Mouse (Mus musculus) neural tube, embryonic 14.5 days (tissue): ENCODE measurements around the gene Card19. TPM values are rescaled to one million over a fixed set of nuclear protein-coding genes. Genes with fewer than 3 reads are reported as not detected.
A peak's percentile ranks its signal among the peaks of the same experiment; 100 is the strongest.

ENCODE experiments used
- ATAC-seq: fragments of 200-750 bp; cut with Nextera tagmentation; 2 replicates; pipeline ENCODE4 v1.8.0; 2017; ENCODE audit warnings: low read depth, mild to moderate bottlenecking, moderate TSS enrichment, moderate library complexity
- H3K27ac ChIP-seq: fragments of 300-500 bp; sonication (generic); 2 replicates; pipeline ENCODE4 v1.5.1; 2014; ENCODE audit warnings: low read depth, mild to moderate bottlenecking, control low read depth, low read length, moderate library complexity, mixed read lengths
- H3K27me3 ChIP-seq: fragments of 300-500 bp; sonication (generic); 2 replicates; pipeline ENCODE4 v1.6.1; 2014; ENCODE audit warnings: low read length; ENCODE audit not compliant: control insufficient read depth, insufficient read depth
- H3K36me3 ChIP-seq: fragments of 300-500 bp; sonication (generic); 2 replicates; pipeline ENCODE4 v1.6.1; 2014; ENCODE audit warnings: low read length, mixed read lengths; ENCODE audit not compliant: control insufficient read depth, insufficient read depth
- H3K4me1 ChIP-seq: fragments of 300-500 bp; sonication (generic); 2 replicates; pipeline ENCODE4 v1.6.1; 2014; ENCODE audit warnings: low read length; ENCODE audit not compliant: control insufficient read depth, insufficient read depth
- H3K4me2 ChIP-seq: fragments of 300-500 bp; sonication (generic); 2 replicates; pipeline ENCODE4 v1.6.1; 2014; ENCODE audit warnings: mild to moderate bottlenecking, low read depth, low read length, control low read depth
- H3K4me3 ChIP-seq: fragments of 300-500 bp; sonication (generic); 2 replicates; pipeline ENCODE4 v1.5.1; 2014; ENCODE audit warnings: low read depth, low read length, control low read depth, mixed read lengths
- H3K9ac ChIP-seq: fragments of 300-500 bp; sonication (generic); replicated peaks from 2 replicates; pipeline ENCODE4 v1.6.1; 2014; ENCODE audit warnings: low read depth, mild to moderate bottlenecking, control low read depth, low read length, mixed read lengths
- H3K9me3 ChIP-seq: fragments of 300-500 bp; sonication (generic); 2 replicates; pipeline ENCODE4 v1.6.1; 2016; ENCODE audit warnings: low read length; ENCODE audit not compliant: control insufficient read depth
- WGBS: fragments of 180-500 bp; shearing (Covaris S2); extraction: QIAGEN DNeasy Blood & Tissue Kit; methylation state at CpG from one replicate; pipeline ENCODE4 v1.1.7; 2014; 5-methylcytosine and 5-hydroxymethylcytosine counted together
- polyA plus RNA-seq: library from polyadenylated mRNA; unstranded; fragments of >200 nt; fragmentation: Nextera tagmentation; extraction: Ambion mirVana; gene quantifications from 2 replicates; pipeline ENCODE4 v1.2.1, GENCODE M21; 2014

Gene Card19
- polyA plus RNA-seq, 1 experiment from 2014 or later, result 35.7 TPM

DNA sequence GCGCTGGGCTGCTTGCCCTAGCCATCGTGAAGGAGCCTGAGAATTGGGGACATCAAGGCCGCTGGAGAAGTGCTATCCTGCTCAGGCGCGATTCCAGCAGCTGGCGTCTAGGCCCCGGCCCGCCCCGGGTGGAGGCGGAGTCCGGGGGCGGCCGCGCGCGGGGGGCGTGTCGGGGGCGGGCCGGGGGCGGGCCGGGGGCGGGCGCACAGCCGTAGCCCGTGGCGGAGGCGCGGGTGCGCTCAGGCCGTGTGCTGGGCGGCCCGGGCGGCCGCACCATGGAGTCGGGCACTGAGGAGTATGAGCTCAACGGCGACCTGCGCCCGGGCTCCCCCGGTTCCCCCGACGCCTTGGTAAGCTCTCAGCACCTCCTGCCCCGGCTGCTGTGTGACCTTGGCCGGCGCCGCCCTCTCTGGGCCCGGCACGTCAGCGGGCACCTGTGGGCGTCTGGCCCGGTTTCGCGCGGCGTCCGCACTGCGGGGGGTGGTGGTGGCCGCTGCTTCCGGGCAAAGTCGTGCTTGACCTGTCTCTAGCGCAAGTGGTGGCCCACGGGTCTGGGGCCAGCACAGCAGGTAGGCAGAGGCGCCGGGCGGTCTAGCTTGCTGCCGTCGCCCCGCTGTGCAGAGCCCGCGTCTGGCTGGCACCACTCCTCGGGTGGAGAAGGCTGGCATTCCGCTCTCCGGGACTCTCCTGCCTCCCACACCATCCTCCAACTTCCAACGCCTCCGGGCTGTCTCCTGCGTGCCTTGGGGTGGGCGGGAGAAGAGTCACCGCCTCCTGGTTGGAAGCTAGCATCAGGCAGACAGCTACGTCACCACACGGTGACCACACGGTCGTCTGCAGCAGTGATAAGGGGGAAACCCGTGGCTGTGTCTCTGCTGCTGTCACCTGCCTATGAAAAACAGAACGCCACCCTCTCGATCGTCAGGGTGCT, 28.3 kb downstream of the Card19 start, which contains the start of gene Ninj1:
Ninj1 (plus strand) TSS at position 198 of the 931 bp plus-strand sequence.
- ATAC-seq, result peak; percentile 91
- Histone ChIP-seq H3K9me3 (no peaks in the 10 kb centered on the region), H3K27ac (no peak within 1 kb of the TSS), H3K36me3 (no peaks in the 10 kb centered on the region), H3K4me3 (peak within 1 kb of the TSS; percentile 60), H3K9ac (peak within 1 kb of the TSS; percentile 58), H3K4me1 (peaks cover 16% of the 10 kb centered on the region; the same call in 1 of the 2 replicates), H3K27me3 (no peaks in the 10 kb centered on the region), H3K4me2 (peak within 1 kb of the TSS; percentile 98)
- under 1% methylated on average over 66 of the region's 87 CpGs for WGBS

DNA sequence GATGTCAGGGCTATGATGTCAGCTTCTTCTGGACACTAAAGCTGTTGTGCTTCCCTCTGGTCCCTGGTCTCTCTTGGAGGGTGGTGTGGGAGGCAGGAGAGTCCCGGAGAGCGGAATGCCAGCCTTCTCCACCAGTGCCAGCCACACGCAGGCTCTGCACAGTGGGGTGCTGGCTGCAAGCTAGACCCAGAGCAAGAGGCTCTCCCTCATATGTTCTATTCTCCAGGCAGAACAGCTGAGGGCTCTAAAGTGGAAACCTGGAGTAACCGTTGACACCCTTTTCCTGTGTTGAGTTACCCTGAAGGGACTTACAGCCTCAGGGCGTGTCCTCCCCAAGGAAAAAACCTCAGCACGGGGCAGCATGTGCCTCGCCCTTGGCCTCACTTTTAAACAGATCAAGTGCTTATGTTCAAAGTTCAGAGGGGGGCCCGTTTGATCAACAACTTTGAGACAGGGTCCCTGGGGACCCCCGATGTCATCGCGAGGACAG, 29.0 kb downstream of the Card19 start:
- Histone ChIP-seq H3K4me1 (peaks cover 16% of the 10 kb centered on the region; the same call in 1 of the 2 replicates), H3K36me3 (no peaks in the 10 kb centered on the region), H3K9me3 (no peaks in the 10 kb centered on the region), H3K4me2 (peak overlapping the region; percentile 98), H3K27ac (no peak overlapping the region), H3K27me3 (no peaks in the 10 kb centered on the region), H3K9ac (peak overlapping the region; percentile 58), H3K4me3 (peak overlapping the region; percentile 60)
- ATAC-seq, result peak; percentile 22
- 20% methylated on average over 11 of the region's 11 CpGs for WGBS

DNA sequence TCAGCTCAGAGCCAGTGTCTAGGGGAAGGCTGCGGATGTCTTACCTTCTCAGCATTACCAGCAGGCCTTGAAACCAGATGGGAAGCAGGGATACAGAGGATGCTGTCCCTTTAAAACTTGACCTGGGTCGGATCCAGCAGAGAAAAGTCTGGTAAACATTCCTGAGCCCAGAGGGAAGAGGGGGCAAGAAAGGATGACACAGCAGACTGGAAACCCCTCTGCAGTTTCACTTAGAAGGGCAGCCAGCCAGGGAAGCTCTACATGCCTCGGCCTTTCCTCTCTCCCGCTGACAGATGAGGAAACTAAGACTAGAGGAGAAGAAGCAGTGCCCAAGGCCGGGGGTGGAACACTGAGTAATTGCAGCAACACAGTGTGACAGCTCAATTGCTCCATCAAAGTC, 32.2 kb downstream of the Card19 start:
- Histone ChIP-seq H3K4me3 (no peak overlapping the region), H3K9ac (no peak overlapping the region), H3K9me3 (no peaks in the 10 kb centered on the region), H3K27me3 (no peaks in the 10 kb centered on the region), H3K4me2 (no peak overlapping the region), H3K36me3 (no peaks in the 10 kb centered on the region), H3K4me1 (peaks cover 10% of the 10 kb centered on the region; the same call in 1 of the 2 replicates), H3K27ac (no peak overlapping the region)
- no peak for ATAC-seq
- 70% methylated on average over 5 of the region's 5 CpGs for WGBS

DNA sequence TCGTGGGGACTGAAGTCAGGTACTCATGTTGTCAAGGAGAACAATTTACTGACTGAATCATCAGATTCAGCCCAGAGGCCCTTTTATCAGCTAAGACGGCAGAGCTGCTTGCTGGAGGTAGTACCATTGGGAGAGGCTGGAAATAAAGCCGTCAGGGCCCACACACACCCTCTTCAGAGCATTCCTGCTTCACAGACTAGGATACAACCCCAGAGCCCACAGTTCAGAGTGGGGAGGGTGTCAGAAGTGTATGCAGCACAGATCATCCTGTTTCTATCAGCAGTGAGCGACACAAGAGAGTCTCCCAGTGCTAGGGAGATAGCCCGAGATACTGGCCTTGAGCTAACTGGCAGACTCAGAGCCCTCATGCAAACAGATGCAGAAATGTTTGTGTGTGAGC, 32.7 kb downstream of the Card19 start:
- H3K27ac ChIP-seq, result no peak overlapping the region
- H3K4me3 ChIP-seq, result no peak overlapping the region
- H3K9me3 ChIP-seq, result no peaks in the 10 kb centered on the region
- no peak overlapping the region for H3K9ac ChIP-seq
- no peaks in the 10 kb centered on the region for H3K27me3 ChIP-seq
- peaks cover 5% of the 10 kb centered on the region; the same call in 1 of the 2 replicates for H3K4me1 ChIP-seq
- no peak for ATAC-seq
- WGBS, result 54% methylated on average over 5 of the region's 5 CpGs
- no peaks in the 10 kb centered on the region for H3K36me3 ChIP-seq
- H3K4me2 ChIP-seq, result no peak overlapping the region

DNA sequence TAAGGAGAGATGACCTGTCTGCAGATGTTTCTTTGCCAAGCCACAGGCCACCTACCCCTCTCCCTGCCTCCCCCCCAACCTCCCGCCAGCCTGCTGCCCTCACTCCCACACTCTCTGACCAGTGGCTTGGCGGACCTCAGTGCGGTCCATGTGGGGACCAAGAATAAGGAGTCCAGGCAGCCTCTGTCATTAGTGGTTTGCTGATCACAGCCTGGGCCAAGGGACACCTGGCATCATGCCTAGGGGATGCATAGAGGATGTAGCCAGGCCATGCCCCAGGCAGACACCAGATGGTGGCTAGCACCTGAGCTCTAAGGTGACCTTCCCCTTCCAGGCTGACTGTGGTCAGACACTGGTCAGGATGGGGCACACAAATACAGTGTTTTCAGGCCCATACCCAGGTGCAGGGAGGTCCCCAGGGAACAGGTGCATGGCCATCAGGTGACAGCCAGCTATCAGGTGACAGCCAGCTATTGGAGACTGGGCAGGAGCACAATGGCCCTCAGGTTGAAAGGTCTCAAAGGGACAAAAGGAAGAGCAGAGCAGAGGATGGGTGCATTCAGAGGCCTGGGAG, 34.3 kb downstream of the Card19 start:
- H3K27ac ChIP-seq, result no peak overlapping the region
- H3K36me3 ChIP-seq, result no peaks in the 10 kb centered on the region
- H3K4me3 ChIP-seq, result no peak overlapping the region
- H3K4me1 ChIP-seq, result no peaks in the 10 kb centered on the region
- no peak for ATAC-seq
- H3K27me3 ChIP-seq, result no peaks in the 10 kb centered on the region
- H3K9me3 ChIP-seq, result no peaks in the 10 kb centered on the region
- no peak overlapping the region for H3K4me2 ChIP-seq
- 92% methylated on average over 3 of the region's 3 CpGs for WGBS
- no peak overlapping the region for H3K9ac ChIP-seq

DNA sequence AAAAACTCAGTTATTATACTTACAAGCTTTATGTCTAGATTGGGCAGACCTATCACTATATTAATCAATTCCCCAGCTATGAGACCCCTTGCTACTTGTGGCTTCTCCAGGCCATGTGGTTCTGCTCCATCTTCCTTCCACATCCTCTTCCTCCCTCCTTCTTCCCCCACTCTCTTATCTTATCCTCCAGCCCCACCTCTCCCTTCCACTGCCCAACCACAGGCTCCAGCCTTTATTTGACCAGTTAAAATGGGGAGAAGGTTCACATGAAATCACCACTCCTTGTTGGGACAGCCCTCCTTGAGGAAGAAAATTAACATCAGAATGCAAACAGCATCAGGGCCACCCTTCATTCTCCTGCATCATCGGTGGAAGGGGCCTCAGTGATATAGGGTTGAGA, 35.1 kb downstream of the Card19 start:
- 38% methylated on average over 1 of the region's 1 CpGs for WGBS
- Histone ChIP-seq H3K4me2 (no peak overlapping the region), H3K27me3 (no peaks in the 10 kb centered on the region), H3K27ac (no peak overlapping the region), H3K36me3 (no peaks in the 10 kb centered on the region), H3K4me1 (no peaks in the 10 kb centered on the region), H3K9me3 (no peaks in the 10 kb centered on the region), H3K9ac (no peak overlapping the region), H3K4me3 (no peak overlapping the region)
- ATAC-seq, result no peak

DNA sequence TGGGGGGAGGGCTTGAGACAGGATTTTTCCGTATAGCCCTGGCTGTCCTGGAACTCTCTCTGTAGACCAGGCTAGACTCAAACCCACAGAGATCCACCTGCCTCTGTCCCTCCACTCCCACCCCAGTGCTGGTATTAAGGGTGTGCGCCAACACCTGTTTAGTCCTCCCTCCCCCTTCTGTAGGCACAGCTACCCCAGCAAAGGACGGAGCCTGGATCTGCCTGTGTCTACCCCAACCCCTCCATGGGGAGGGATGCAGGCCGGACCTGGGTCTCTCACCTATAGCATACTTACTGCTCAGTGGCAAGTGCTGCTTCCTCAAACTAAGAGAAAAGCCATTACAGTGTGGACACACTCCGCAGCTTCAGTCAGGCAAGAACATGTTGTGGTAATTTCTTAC, 35.6 kb downstream of the Card19 start:
- H3K4me1 ChIP-seq, result no peaks in the 10 kb centered on the region
- H3K9me3 ChIP-seq, result no peaks in the 10 kb centered on the region
- no peak overlapping the region for H3K27ac ChIP-seq
- no peak overlapping the region for H3K4me2 ChIP-seq
- no peak overlapping the region for H3K9ac ChIP-seq
- WGBS, result 87% methylated on average over 5 of the region's 5 CpGs
- H3K27me3 ChIP-seq, result no peaks in the 10 kb centered on the region
- H3K4me3 ChIP-seq, result no peak overlapping the region
- H3K36me3 ChIP-seq, result no peaks in the 10 kb centered on the region
- ATAC-seq, result no peak

DNA sequence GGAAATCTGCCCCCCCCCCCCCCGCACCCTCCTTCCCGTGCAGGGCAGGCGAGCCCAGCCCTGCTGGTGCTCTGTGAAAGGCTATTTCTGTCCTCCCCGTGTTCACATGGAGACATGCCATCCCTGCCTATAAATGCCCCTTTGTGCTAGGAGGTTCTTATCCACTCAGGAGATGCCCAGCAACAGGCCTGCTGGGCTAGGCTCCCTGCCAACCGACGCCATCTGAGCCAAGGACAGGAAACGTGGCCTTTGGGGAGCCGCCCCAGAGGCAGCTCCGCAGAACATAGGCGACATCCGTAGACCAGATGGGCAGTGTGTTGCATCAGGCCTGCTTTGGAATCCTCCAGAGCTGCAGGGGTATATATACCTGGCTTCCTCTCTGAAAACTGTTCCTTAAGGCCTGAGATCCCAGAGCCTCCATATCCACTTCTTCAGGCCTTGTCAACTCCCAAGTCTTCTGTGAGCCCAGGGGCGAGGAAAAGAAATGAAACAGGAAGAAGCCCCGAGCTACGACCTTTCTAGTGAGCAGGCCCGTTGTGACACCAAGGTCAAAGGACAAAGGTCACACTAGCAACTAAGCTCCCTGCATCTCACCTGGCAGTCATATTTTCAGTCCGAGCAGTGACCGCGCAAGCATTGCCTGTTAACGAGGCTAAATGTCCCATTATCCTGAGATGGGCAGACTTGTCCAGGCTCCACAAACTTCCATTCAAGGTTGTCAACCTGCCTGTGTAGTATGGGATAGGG, 36.8 kb downstream of the Card19 start:
- 55% methylated on average over 19 of the region's 19 CpGs for WGBS
- no peak overlapping the region for H3K9ac ChIP-seq
- H3K4me1 ChIP-seq, result no peaks in the 10 kb centered on the region
- H3K4me3 ChIP-seq, result no peak overlapping the region
- no peaks in the 10 kb centered on the region for H3K9me3 ChIP-seq
- no peak overlapping the region for H3K4me2 ChIP-seq
- ATAC-seq, result peak; percentile 90; the same call in 1 of the 2 replicates
- no peaks in the 10 kb centered on the region for H3K27me3 ChIP-seq
- peak overlapping the region; percentile 34; the same call in 1 of the 2 replicates for H3K27ac ChIP-seq
- no peaks in the 10 kb centered on the region for H3K36me3 ChIP-seq
